Mouse (Mus musculus): ENCODE measurements around the gene Rgs3. TPM values are rescaled to one million over a fixed set of nuclear protein-coding genes. Genes with fewer than 3 reads are reported as not detected.

The Rgs3 gene
- polyA plus RNA-seq (2014; fragmentation: Nextera tagmentation; extraction: Ambion mirVana) = 31.3 and 33.2 TPM in 2 replicates

DNA sequence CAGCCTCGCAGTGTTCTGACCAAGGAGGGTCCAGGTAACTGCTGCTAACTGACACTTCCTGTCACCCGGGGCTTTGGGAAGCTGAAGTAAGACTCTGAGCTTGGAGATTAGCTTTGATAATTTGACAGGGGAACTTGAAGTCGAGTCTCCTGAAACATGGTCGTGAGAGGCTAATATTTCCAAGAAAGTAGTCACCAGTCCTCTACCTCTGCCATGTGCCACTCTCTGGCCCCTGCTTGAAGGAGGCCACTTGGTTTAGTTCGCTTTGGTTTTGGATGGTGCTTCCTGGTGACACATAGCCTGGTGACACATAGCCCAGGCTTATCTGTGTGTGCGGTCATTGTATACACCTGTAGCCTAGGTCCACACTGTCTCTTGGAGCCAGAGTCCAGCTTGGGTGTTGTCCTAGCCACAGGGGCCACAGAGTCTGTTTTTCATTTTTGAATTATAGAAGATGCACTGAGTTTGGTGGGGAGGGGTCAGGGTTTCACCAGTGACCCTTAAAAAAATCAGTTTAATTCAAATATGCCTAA lies at the start of gene Rgs3:
Gene Rgs3 (plus strand): TSS at position 51 of the 533 bp plus-strand sequence.
- H3K9me3 ChIP-seq (ENCODE audit: control insufficient read depth, low read length) = no peaks in the 10 kb centered on the region
- no peak within 1 kb of the TSS for H3K9ac ChIP-seq (ENCODE audit: low read depth, low read length)
- ATAC-seq (ENCODE audit: low FRiP score) = no peak
- H3K27me3 ChIP-seq (ENCODE audit: control insufficient read depth, insufficient read depth, low read length) = no peaks in the 10 kb centered on the region
- WGBS = 68% methylated on average over 6 of the region's 6 CpGs
- no peaks in the 10 kb centered on the region for H3K36me3 ChIP-seq (ENCODE audit: control insufficient read depth, insufficient read depth, low read length)
- H3K27ac ChIP-seq (ENCODE audit: low read depth, low read length) = no peak within 1 kb of the TSS
- no peak for DNase-seq (ENCODE audit: low spot score)
- H3K4me2 ChIP-seq (replicated peaks; ENCODE audit: low read depth, low read length) = no peak within 1 kb of the TSS
- H3K4me1 ChIP-seq (replicated peaks; ENCODE audit: control insufficient read depth, insufficient read depth, low read length) = no peaks in the 10 kb centered on the region
- H3K4me3 ChIP-seq (ENCODE audit: low read depth, low read length) = no peak within 1 kb of the TSS

DNA sequence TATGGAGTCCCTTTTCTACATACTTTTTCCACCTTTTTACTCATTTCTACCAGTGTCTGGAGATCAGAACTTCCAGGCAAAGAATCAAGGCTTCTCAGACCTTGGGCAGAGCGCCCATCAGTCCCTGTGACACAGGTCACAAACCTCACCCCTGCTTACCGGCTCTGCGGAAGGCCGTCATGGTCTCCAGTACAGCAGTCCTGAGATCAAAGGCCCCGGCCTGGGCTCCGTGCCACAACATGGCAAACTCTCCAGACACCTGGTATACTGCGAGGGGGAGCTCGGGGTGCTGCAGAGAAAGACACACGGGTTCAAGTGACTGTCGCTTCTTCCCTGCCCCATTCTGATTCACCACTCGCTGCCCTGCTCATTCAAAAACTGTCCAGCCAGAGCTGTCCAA lies 49.7 kb upstream of the Rgs3 start:
- Histone ChIP-seq H3K36me3 (ENCODE audit: control insufficient read depth, insufficient read depth, low read length) (no peaks in the 10 kb centered on the region), H3K9me3 (ENCODE audit: control insufficient read depth, low read length) (no peaks in the 10 kb centered on the region), H3K4me1 (replicated peaks; ENCODE audit: control insufficient read depth, insufficient read depth, low read length) (no peaks in the 10 kb centered on the region), H3K27ac (ENCODE audit: low read depth, low read length) (no peak overlapping the region), H3K4me2 (replicated peaks; ENCODE audit: low read depth, low read length) (no peak overlapping the region), H3K4me3 (ENCODE audit: low read depth, low read length) (no peak overlapping the region), H3K9ac (ENCODE audit: low read depth, low read length) (no peak overlapping the region), H3K27me3 (ENCODE audit: control insufficient read depth, insufficient read depth, low read length) (no peaks in the 10 kb centered on the region)
- 95% methylated on average over 11 of the region's 11 CpGs for WGBS
- ATAC-seq (ENCODE audit: low FRiP score) (no peak), DNase-seq (ENCODE audit: low spot score) (no peak)

DNA sequence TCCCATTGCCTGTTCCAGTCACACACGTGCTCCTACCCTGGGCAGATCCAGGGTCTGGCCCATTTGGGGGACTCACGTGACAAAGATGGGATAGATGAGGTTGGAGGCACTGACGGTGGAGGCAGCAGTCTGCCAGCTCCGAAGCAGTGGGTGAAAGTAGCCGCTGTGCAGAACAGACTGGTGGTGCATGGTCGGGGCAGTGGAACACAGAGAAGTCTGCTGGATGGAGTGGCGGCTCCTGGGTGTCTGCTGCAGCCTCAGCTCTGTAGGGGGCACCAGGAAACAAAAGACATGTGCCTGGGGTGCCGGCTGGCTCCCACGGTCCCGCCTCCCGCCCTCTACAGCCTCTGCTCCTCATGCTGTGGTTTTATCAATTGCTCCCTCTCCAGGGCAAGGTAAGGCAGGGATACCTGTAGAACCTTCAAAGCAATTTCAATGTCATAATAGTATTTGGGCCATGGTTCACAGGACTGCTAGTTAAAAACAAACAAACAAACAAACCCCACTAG lies 45.6 kb upstream of the Rgs3 start:
- Histone ChIP-seq H3K9ac (ENCODE audit: low read depth, low read length) (no peak overlapping the region), H3K36me3 (ENCODE audit: control insufficient read depth, insufficient read depth, low read length) (no peaks in the 10 kb centered on the region), H3K4me3 (ENCODE audit: low read depth, low read length) (no peak overlapping the region), H3K9me3 (ENCODE audit: control insufficient read depth, low read length) (no peaks in the 10 kb centered on the region), H3K27me3 (ENCODE audit: control insufficient read depth, insufficient read depth, low read length) (no peaks in the 10 kb centered on the region), H3K4me1 (replicated peaks; ENCODE audit: control insufficient read depth, insufficient read depth, low read length) (peaks cover 3% of the 10 kb centered on the region; the same call in 1 of the 2 replicates), H3K27ac (ENCODE audit: low read depth, low read length) (no peak overlapping the region), H3K4me2 (replicated peaks; ENCODE audit: low read depth, low read length) (no peak overlapping the region)
- WGBS = 60% methylated on average over 11 of the region's 11 CpGs
- DNase-seq (ENCODE audit: low spot score) = no peak
- ATAC-seq (ENCODE audit: low FRiP score) = no peak

DNA sequence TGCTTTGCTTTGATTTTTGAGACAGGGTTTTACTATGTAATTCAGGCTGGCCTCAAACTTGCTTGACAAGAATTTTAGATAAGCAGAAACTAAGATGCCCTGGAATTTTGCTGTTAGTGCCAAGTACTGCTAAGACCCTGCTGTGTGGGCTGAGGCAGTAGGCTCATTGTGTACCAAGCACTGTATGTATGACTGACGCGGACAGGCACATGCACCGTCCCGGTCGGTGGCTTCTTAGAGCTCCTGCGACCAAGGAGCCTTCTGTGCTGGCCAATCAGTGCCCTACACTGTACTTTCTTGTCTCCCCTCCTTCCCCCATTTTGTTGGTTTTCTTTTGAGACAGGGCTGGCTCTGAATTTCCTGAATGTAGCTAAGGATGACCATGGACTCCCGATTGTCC lies 44.7 kb upstream of the Rgs3 start:
- DNase-seq (ENCODE audit: low spot score) = no peak
- no peak overlapping the region for H3K4me3 ChIP-seq (ENCODE audit: low read depth, low read length)
- WGBS = 93% methylated on average over 7 of the region's 7 CpGs
- H3K9ac ChIP-seq (ENCODE audit: low read depth, low read length) = no peak overlapping the region
- ATAC-seq (ENCODE audit: low FRiP score) = no peak
- H3K4me1 ChIP-seq (replicated peaks; ENCODE audit: control insufficient read depth, insufficient read depth, low read length) = peaks cover 3% of the 10 kb centered on the region; the same call in 1 of the 2 replicates
- no peak overlapping the region for H3K27ac ChIP-seq (ENCODE audit: low read depth, low read length)
- no peaks in the 10 kb centered on the region for H3K36me3 ChIP-seq (ENCODE audit: control insufficient read depth, insufficient read depth, low read length)
- H3K9me3 ChIP-seq (ENCODE audit: control insufficient read depth, low read length) = no peaks in the 10 kb centered on the region
- no peak overlapping the region for H3K4me2 ChIP-seq (replicated peaks; ENCODE audit: low read depth, low read length)
- H3K27me3 ChIP-seq (ENCODE audit: control insufficient read depth, insufficient read depth, low read length) = no peaks in the 10 kb centered on the region

DNA sequence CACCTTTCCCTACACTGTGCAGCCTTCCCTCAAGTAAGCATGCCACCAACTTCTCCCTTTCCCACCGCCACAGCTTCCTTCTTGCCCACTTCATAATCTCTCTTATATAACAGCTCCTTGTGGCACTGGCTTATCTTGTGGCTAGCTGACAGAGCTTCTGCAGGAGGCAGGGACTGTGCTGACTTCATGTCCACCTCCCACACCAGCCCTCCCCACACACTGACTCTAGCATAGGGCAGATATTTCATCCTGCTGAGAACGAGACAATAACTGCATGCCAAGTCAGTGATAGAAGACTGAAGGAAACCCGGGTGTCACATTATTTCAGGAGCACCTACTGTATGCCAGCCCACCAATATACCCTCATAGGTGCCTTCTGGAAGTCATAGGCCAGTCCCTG lies 44.2 kb upstream of the Rgs3 start:
- Histone ChIP-seq H3K9me3 (ENCODE audit: control insufficient read depth, low read length) (no peaks in the 10 kb centered on the region), H3K36me3 (ENCODE audit: control insufficient read depth, insufficient read depth, low read length) (no peaks in the 10 kb centered on the region), H3K9ac (ENCODE audit: low read depth, low read length) (no peak overlapping the region), H3K4me2 (replicated peaks; ENCODE audit: low read depth, low read length) (no peak overlapping the region), H3K27ac (ENCODE audit: low read depth, low read length) (no peak overlapping the region), H3K4me1 (replicated peaks; ENCODE audit: control insufficient read depth, insufficient read depth, low read length) (peaks cover 3% of the 10 kb centered on the region; the same call in 1 of the 2 replicates), H3K27me3 (ENCODE audit: control insufficient read depth, insufficient read depth, low read length) (no peaks in the 10 kb centered on the region), H3K4me3 (ENCODE audit: low read depth, low read length) (no peak overlapping the region)
- 81% methylated on average over 3 of the region's 3 CpGs for WGBS
- ATAC-seq (ENCODE audit: low FRiP score) (no peak), DNase-seq (ENCODE audit: low spot score) (no peak)

DNA sequence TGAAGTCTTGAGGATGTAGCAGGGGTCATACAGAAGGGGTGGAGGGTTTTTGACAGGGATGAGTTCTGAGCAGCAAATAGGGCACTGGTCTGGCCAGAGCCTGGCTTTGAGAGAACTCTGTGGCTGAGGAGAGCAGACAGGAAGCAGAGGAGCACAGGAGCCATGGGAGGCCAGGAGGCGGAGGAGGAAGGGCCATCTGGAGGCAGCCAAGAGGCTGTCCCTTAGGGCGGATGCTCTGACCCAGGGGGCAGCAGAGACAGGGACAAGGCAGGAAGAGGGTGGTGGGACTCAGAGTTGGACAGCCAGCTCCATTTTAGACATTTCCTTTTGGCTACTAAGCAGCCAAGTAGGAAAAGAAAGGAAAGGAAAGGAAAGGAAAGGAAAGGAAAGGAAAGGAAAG lies 43.6 kb upstream of the Rgs3 start:
- H3K9ac ChIP-seq (ENCODE audit: low read depth, low read length) = no peak overlapping the region
- H3K27ac ChIP-seq (ENCODE audit: low read depth, low read length) = no peak overlapping the region
- no peak overlapping the region for H3K4me3 ChIP-seq (ENCODE audit: low read depth, low read length)
- H3K9me3 ChIP-seq (ENCODE audit: control insufficient read depth, low read length) = no peaks in the 10 kb centered on the region
- no peak overlapping the region for H3K4me2 ChIP-seq (replicated peaks; ENCODE audit: low read depth, low read length)
- DNase-seq (ENCODE audit: low spot score) (no peak), ATAC-seq (ENCODE audit: low FRiP score) (no peak)
- WGBS = 30% methylated on average over 2 of the region's 2 CpGs
- H3K27me3 ChIP-seq (ENCODE audit: control insufficient read depth, insufficient read depth, low read length) = no peaks in the 10 kb centered on the region
- peaks cover 3% of the 10 kb centered on the region; the same call in 1 of the 2 replicates for H3K4me1 ChIP-seq (replicated peaks; ENCODE audit: control insufficient read depth, insufficient read depth, low read length)
- H3K36me3 ChIP-seq (ENCODE audit: control insufficient read depth, insufficient read depth, low read length) = no peaks in the 10 kb centered on the region

DNA sequence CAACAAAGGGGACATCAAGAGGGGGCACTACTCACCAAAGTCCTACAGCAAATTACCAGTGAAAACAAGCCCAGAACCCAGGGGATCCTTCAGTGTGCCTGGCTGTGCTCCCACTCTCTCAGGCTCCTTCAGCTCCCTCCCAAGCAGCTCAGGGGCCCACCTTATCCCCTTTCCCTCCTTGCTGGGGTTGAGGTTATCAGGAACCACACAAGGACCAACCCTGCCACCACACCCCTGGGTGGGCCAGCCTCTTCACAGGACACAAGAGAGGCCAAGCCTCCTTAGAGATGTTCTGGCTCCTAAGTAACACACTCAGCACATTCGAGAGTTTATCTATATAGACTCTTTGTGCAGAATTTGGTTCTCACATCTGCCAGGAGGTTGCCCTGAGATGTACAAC lies 43.1 kb upstream of the Rgs3 start:
- no peak overlapping the region for H3K27ac ChIP-seq (ENCODE audit: low read depth, low read length)
- no peaks in the 10 kb centered on the region for H3K36me3 ChIP-seq (ENCODE audit: control insufficient read depth, insufficient read depth, low read length)
- 92% methylated on average over 1 of the region's 1 CpGs for WGBS
- H3K4me1 ChIP-seq (replicated peaks; ENCODE audit: control insufficient read depth, insufficient read depth, low read length) = peaks cover 3% of the 10 kb centered on the region; the same call in 1 of the 2 replicates
- ATAC-seq (ENCODE audit: low FRiP score) (no peak), DNase-seq (ENCODE audit: low spot score) (no peak)
- H3K9me3 ChIP-seq (ENCODE audit: control insufficient read depth, low read length) = no peaks in the 10 kb centered on the region
- H3K4me2 ChIP-seq (replicated peaks; ENCODE audit: low read depth, low read length) = no peak overlapping the region
- no peak overlapping the region for H3K9ac ChIP-seq (ENCODE audit: low read depth, low read length)
- H3K27me3 ChIP-seq (ENCODE audit: control insufficient read depth, insufficient read depth, low read length) = no peaks in the 10 kb centered on the region
- no peak overlapping the region for H3K4me3 ChIP-seq (ENCODE audit: low read depth, low read length)

DNA sequence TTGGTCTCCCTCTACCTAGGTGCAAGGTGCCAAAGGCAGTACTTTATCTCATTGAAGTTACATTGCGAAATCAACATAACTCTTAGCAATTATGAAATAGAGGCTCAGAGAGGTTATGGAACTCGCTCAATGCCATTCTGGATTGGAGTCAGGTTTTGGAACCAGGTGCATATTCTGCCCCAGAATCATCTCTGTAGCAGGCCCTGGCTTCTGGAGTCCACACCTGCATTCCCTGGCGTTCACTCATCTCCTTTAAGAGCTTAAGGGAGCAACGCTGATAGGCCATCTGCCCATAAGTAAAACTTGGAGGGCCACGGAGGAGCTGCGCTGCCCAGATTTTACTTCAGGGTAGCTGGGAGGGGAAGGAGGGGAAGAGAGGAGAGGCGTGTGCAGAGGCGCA lies 42.6 kb upstream of the Rgs3 start:
- Histone ChIP-seq H3K9ac (ENCODE audit: low read depth, low read length) (no peak overlapping the region), H3K4me2 (replicated peaks; ENCODE audit: low read depth, low read length) (no peak overlapping the region), H3K36me3 (ENCODE audit: control insufficient read depth, insufficient read depth, low read length) (no peaks in the 10 kb centered on the region), H3K9me3 (ENCODE audit: control insufficient read depth, low read length) (no peaks in the 10 kb centered on the region), H3K27ac (ENCODE audit: low read depth, low read length) (0 out of 2 replicates have a peak overlapping the region, but pooled peaks have one; percentile 42), H3K4me1 (replicated peaks; ENCODE audit: control insufficient read depth, insufficient read depth, low read length) (peaks cover 3% of the 10 kb centered on the region; the same call in 1 of the 2 replicates), H3K4me3 (ENCODE audit: low read depth, low read length) (no peak overlapping the region), H3K27me3 (ENCODE audit: control insufficient read depth, insufficient read depth, low read length) (no peaks in the 10 kb centered on the region)
- no peak for ATAC-seq (ENCODE audit: low FRiP score)
- no peak for DNase-seq (ENCODE audit: low spot score)
- 92% methylated on average over 8 of the region's 8 CpGs for WGBS
